Mouse (Mus musculus) brain, embryonic 14.5 days (tissue): Measurements from ENCODE around the gene Gm29666.

Experiments used
- CTCF ChIP-seq: fragments of 200-500 bp; IDR thresholded peaks from 2 replicates; pipeline ENCODE4 v1.5.1; 2012; ENCODE audit warnings: inconsistent platforms, mild to moderate bottlenecking, moderate library complexity, borderline replicate concordance; ENCODE audit not compliant: insufficient read depth, insufficient read length; ENCODE audit errors: extremely low read depth
- POLR2A ChIP-seq: fragments of 200-500 bp; IDR thresholded peaks from 2 replicates; pipeline ENCODE4 v1.6.1; 2012; ENCODE audit warnings: mild to moderate bottlenecking, inconsistent platforms, borderline replicate concordance; ENCODE audit not compliant: poor library complexity, insufficient read depth, insufficient read length, severe bottlenecking; ENCODE audit errors: extremely low read depth

- TF ChIP-seq POLR2A (no peak), CTCF (no peak)
Measured at GRCm38 (mm10) chr15:84950053-84950452, 30.2 kb upstream of the Gm29666 start.
